ENCODE assay signal across 15 mouse cellular contexts in genomic region chr13:77396981-77397380, GRCm38 (mm10).
DNase-seq lines count a peak whose midpoint lies in the region; ATAC-seq and TF ChIP-seq lines count a peak whose summit lies in the region.
"Had no signal": no experiment of that assay in that cellular context is flagged by ENCODE, and none has a peak within 500 bp of the region (broad histone marks: within the 10 kb centered on the region; RNA-seq: fewer than 3 reads in every experiment).

No protein-coding gene starts in this region.

- no peaks in the 10 kb centered on the region for H3K36me3 ChIP-seq in hindbrain, embryonic 11.5 days (ENCODE audit: control insufficient read depth, insufficient read depth, low read length)
- no peaks in the 10 kb centered on the region for H3K36me3 ChIP-seq in hindbrain, embryonic 10.5 days
- no peaks in the 10 kb centered on the region for H3K36me3 ChIP-seq in forebrain, embryonic 10.5 days (replicated peaks)
- H3K36me3 ChIP-seq in hindbrain, embryonic 16.5 days (ENCODE audit: control insufficient read depth, insufficient read depth, low read length), result no peaks in the 10 kb centered on the region
- no peaks in the 10 kb centered on the region for H3K36me3 ChIP-seq in midbrain, postnatal 0 days (ENCODE audit: insufficient read depth, low read length)
- no peaks in the 10 kb centered on the region for H3K36me3 ChIP-seq in heart, embryonic 11.5 days (ENCODE audit: control insufficient read depth, insufficient read depth, low read length)
- no peaks in the 10 kb centered on the region for H3K36me3 ChIP-seq in heart, adult 2 months (ENCODE audit: control insufficient read depth, insufficient read depth, low read length)
- H3K36me3 ChIP-seq: liver, embryonic 15.5 days; stomach, embryonic 15.5 days had no signal

- H3K79me2 ChIP-seq in heart, adult 2 months (replicated peaks; ENCODE audit: control insufficient read depth, insufficient read depth, low read length), result no peaks in the 10 kb centered on the region

- no peaks in the 10 kb centered on the region for H3K27me3 ChIP-seq in hindbrain, embryonic 11.5 days (ENCODE audit: control insufficient read depth, insufficient read depth, low read length)
- H3K27me3 ChIP-seq in hindbrain, embryonic 10.5 days (ENCODE audit: insufficient read depth, poor library complexity, severe bottlenecking), result no peaks in the 10 kb centered on the region
- H3K27me3 ChIP-seq in forebrain, embryonic 10.5 days (ENCODE audit: poor library complexity, severe bottlenecking), result no peaks in the 10 kb centered on the region
- no peaks in the 10 kb centered on the region for H3K27me3 ChIP-seq in hindbrain, embryonic 16.5 days (replicated peaks; ENCODE audit: control insufficient read depth, insufficient read depth, low read length)
- no peaks in the 10 kb centered on the region for H3K27me3 ChIP-seq in midbrain, postnatal 0 days (ENCODE audit: insufficient read depth, low read length)
- no peaks in the 10 kb centered on the region for H3K27me3 ChIP-seq in heart, embryonic 11.5 days (ENCODE audit: control insufficient read depth, insufficient read depth, low read length)
- no peaks in the 10 kb centered on the region for H3K27me3 ChIP-seq in heart, adult 2 months (ENCODE audit: control insufficient read depth, insufficient read depth, low read length)
- H3K27me3 ChIP-seq: liver, embryonic 15.5 days; stomach, embryonic 15.5 days had no signal

- TF ChIP-seq POLR2A in heart, adult 2 months (IDR thresholded peaks at IDR 0.05; ENCODE audit: insufficient read depth, low read depth, low read length), result no peak

- H3K9ac ChIP-seq in hindbrain, embryonic 11.5 days (ENCODE audit: low read depth, low read length), result no peak overlapping the region
- H3K9ac ChIP-seq in hindbrain, embryonic 16.5 days (ENCODE audit: low read depth, low read length), result no peak overlapping the region
- no peak overlapping the region for H3K9ac ChIP-seq in midbrain, postnatal 0 days (replicated peaks; ENCODE audit: low read length, poor library complexity, severe bottlenecking)
- H3K9ac ChIP-seq in heart, embryonic 11.5 days (ENCODE audit: low read depth, low read length), result no peak overlapping the region
- H3K9ac ChIP-seq in heart, adult 2 months (ENCODE audit: low read depth, low read length), result no peak overlapping the region
- H3K9ac ChIP-seq: liver, embryonic 15.5 days; stomach, embryonic 15.5 days had no signal

- DNase-seq in hindbrain, embryonic 11.5 days (ENCODE audit: low spot score), result no peak
- no peak for DNase-seq in hindbrain, embryonic 10.5 days (ENCODE audit: low spot score)
- no peak for DNase-seq in forebrain, embryonic 10.5 days (ENCODE audit: extremely low spot score, low spot score)
- peak; percentile 59 for DNase-seq in midbrain, postnatal 0 days (ENCODE audit: low spot score)
- no peak for DNase-seq in heart, adult 2 months
- DNase-seq in urinary bladder, postnatal 4 days (ENCODE audit: low spot score in 2 of 2), result no peak
- DNase-seq: cerebellum, adult 9-10 months; heart, postnatal 36 days; lung, postnatal 4 days; right cerebral cortex, postnatal 14 days had no signal

- no peaks in the 10 kb centered on the region for H3K4me1 ChIP-seq in hindbrain, embryonic 11.5 days (replicated peaks; ENCODE audit: control insufficient read depth, insufficient read depth, low read length)
- H3K4me1 ChIP-seq in hindbrain, embryonic 10.5 days (replicated peaks), result peaks cover 18% of the 10 kb centered on the region
- peaks cover 38% of the 10 kb centered on the region for H3K4me1 ChIP-seq in forebrain, embryonic 10.5 days
- peaks cover 3% of the 10 kb centered on the region for H3K4me1 ChIP-seq in hindbrain, embryonic 16.5 days (ENCODE audit: control insufficient read depth, insufficient read depth, low read depth, low read length)
- peaks cover 5% of the 10 kb centered on the region; the same call in 1 of the 2 replicates for H3K4me1 ChIP-seq in midbrain, postnatal 0 days (ENCODE audit: insufficient read depth, low read length)
- H3K4me1 ChIP-seq in heart, embryonic 11.5 days (ENCODE audit: control insufficient read depth, insufficient read depth, low read length), result no peaks in the 10 kb centered on the region
- H3K4me1 ChIP-seq in heart, adult 2 months (ENCODE audit: control insufficient read depth, insufficient read depth, low read length), result no peaks in the 10 kb centered on the region
- H3K4me1 ChIP-seq: liver, embryonic 15.5 days; stomach, embryonic 15.5 days had no signal

- no peak overlapping the region for H3K4me2 ChIP-seq in hindbrain, embryonic 11.5 days (replicated peaks; ENCODE audit: low read depth, low read length)
- H3K4me2 ChIP-seq in hindbrain, embryonic 16.5 days (ENCODE audit: low read length), result peak overlapping the region; percentile 19; the same call in 1 of the 2 replicates
- peak overlapping the region; percentile 25; the same call in 1 of the 2 replicates for H3K4me2 ChIP-seq in midbrain, postnatal 0 days (ENCODE audit: low read depth, low read length, poor library complexity, severe bottlenecking)
- no peak overlapping the region for H3K4me2 ChIP-seq in heart, embryonic 11.5 days
- H3K4me2 ChIP-seq: liver, embryonic 15.5 days; stomach, embryonic 15.5 days had no signal

- 46% methylated on average over 5 of the region's 5 CpGs for WGBS in hindbrain, embryonic 11.5 days
- WGBS in hindbrain, embryonic 10.5 days, result 48% methylated on average over 5 of the region's 5 CpGs
- 58% methylated on average over 5 of the region's 5 CpGs for WGBS in forebrain, embryonic 10.5 days
- WGBS in hindbrain, embryonic 16.5 days, result 18% methylated on average over 5 of the region's 5 CpGs
- WGBS in midbrain, postnatal 0 days, result 12% methylated on average over 5 of the region's 5 CpGs
- WGBS in heart, embryonic 11.5 days (ENCODE audit: insufficient replicate concordance), result 76% methylated on average over 5 of the region's 5 CpGs
- 70% methylated on average over 5 of the region's 5 CpGs for WGBS in heart, adult 2 months

- H3K4me3 ChIP-seq in hindbrain, embryonic 11.5 days (ENCODE audit: low read depth, low read length), result no peak overlapping the region
- no peak overlapping the region for H3K4me3 ChIP-seq in hindbrain, embryonic 10.5 days
- no peak overlapping the region for H3K4me3 ChIP-seq in forebrain, embryonic 10.5 days
- no peak overlapping the region for H3K4me3 ChIP-seq in hindbrain, embryonic 16.5 days (ENCODE audit: low read length)
- no peak overlapping the region for H3K4me3 ChIP-seq in midbrain, postnatal 0 days (ENCODE audit: low read depth, low read length)
- H3K4me3 ChIP-seq in heart, embryonic 11.5 days (ENCODE audit: low read depth, low read length), result no peak overlapping the region
- H3K4me3 ChIP-seq in heart, adult 2 months, result no peak overlapping the region
- H3K4me3 ChIP-seq: liver, embryonic 15.5 days; myocyte; stomach, embryonic 15.5 days had no signal

- no peak overlapping the region for H3K27ac ChIP-seq in hindbrain, embryonic 11.5 days (ENCODE audit: low read depth, low read length)
- no peak overlapping the region for H3K27ac ChIP-seq in hindbrain, embryonic 10.5 days
- H3K27ac ChIP-seq in forebrain, embryonic 10.5 days, result peak overlapping the region; percentile 68; the same call in 1 of the 2 replicates
- H3K27ac ChIP-seq in hindbrain, embryonic 16.5 days (ENCODE audit: low read depth, low read length), result no peak overlapping the region
- H3K27ac ChIP-seq in midbrain, postnatal 0 days (ENCODE audit: low read depth, low read length), result peak overlapping the region; percentile 49
- H3K27ac ChIP-seq in heart, embryonic 11.5 days (ENCODE audit: low read depth, low read length), result no peak overlapping the region
- no peak overlapping the region for H3K27ac ChIP-seq in heart, adult 2 months
- H3K27ac ChIP-seq: liver, embryonic 15.5 days; stomach, embryonic 15.5 days had no signal

- TF ChIP-seq EP300 in heart, adult 2 months (IDR thresholded peaks at IDR 0.05; ENCODE audit: insufficient read depth, low read depth, low read length), result no peak

- intact Hi-C loops in heart, adult 2 months (cut with DNase I), result no loop called here

- H3K9me3 ChIP-seq in hindbrain, embryonic 11.5 days (ENCODE audit: control insufficient read depth, low read length), result no peaks in the 10 kb centered on the region
- no peaks in the 10 kb centered on the region for H3K9me3 ChIP-seq in hindbrain, embryonic 10.5 days
- no peaks in the 10 kb centered on the region for H3K9me3 ChIP-seq in forebrain, embryonic 10.5 days
- no peaks in the 10 kb centered on the region for H3K9me3 ChIP-seq in hindbrain, embryonic 16.5 days (ENCODE audit: control insufficient read depth, low read length)
- no peaks in the 10 kb centered on the region for H3K9me3 ChIP-seq in midbrain, postnatal 0 days (ENCODE audit: low read length)
- no peaks in the 10 kb centered on the region for H3K9me3 ChIP-seq in heart, embryonic 11.5 days (replicated peaks; ENCODE audit: control insufficient read depth, low read length)
- H3K9me3 ChIP-seq: liver, embryonic 15.5 days; stomach, embryonic 15.5 days had no signal

- TF ChIP-seq CTCF in midbrain, postnatal 0 days (IDR thresholded peaks at IDR 0.05), result no peak
- no peak for TF ChIP-seq CTCF in heart, adult 2 months (IDR thresholded peaks at IDR 0.05)

- peak; percentile 31; the same call in 1 of the 2 replicates for ATAC-seq in hindbrain, embryonic 11.5 days (ENCODE audit: low FRiP score)
- ATAC-seq in hindbrain, embryonic 16.5 days, result peak; percentile 84
- peak; percentile 74 for ATAC-seq in midbrain, postnatal 0 days (ENCODE audit: low FRiP score)
- no peak for ATAC-seq in heart, embryonic 11.5 days (replicated peaks; ENCODE audit: insufficient number of reproducible peaks, low FRiP score, low TSS enrichment)

Comparison
In these comparisons a context has a peak if more than half of its experiments do, and no peak if none do; other contexts are left out.
1. H3K4me2 ChIP-seq: peak in hindbrain, embryonic 16.5 days (single experiment) and midbrain, postnatal 0 days (single experiment); none in hindbrain, embryonic 11.5 days (single experiment) and heart, embryonic 11.5 days (single experiment).
2. H3K27ac ChIP-seq: peak in forebrain, embryonic 10.5 days (single experiment) and midbrain, postnatal 0 days (single experiment); none in hindbrain, embryonic 11.5 days (single experiment), hindbrain, embryonic 10.5 days (single experiment), hindbrain, embryonic 16.5 days (single experiment), heart, embryonic 11.5 days (single experiment) and heart, adult 2 months (single experiment).